Mouse (Mus musculus) embryonic fibroblast, embryonic 13.5 days (primary cell): ENCODE measurements around the gene Junb.

Experiments used
- CTCF ChIP-seq: IDR thresholded peaks from 2 replicates; pipeline ENCODE4 v1.5.1; 2011; ENCODE audit warnings: mild to moderate bottlenecking, control low read depth, low read length, moderate library complexity, borderline replicate concordance; ENCODE audit not compliant: insufficient read depth
- POLR2A ChIP-seq: IDR thresholded peaks from 2 replicates; pipeline ENCODE4 v1.6.1; 2011; ENCODE audit warnings: low read depth, mild to moderate bottlenecking, control low read depth, low read length, moderate library complexity

GRCm38 (mm10) chr8:84970913-84971312, 7.6 kb downstream of the Junb start:
- TF ChIP-seq POLR2A (no peak), CTCF (no peak)
